In genomic region chr6:52817203-52817874, GRCm38 (mm10) we compare ENCODE assay signal across 26 mouse cellular contexts.
A peak's percentile ranks its signal among the peaks of the same experiment; 100 is the strongest.
DNase-seq lines count a peak whose midpoint lies in the region; ATAC-seq lines count a peak whose summit lies in the region.
"Had no signal": no experiment of that assay in that cellular context is flagged by ENCODE, and none has a peak within 500 bp of the region (broad histone marks: within the 10 kb centered on the region; RNA-seq: fewer than 3 reads in every experiment).

No protein-coding gene starts in this region.

- H3K9ac ChIP-seq in heart, embryonic 15.5 days, result no peak overlapping the region
- no peak overlapping the region for H3K9ac ChIP-seq in neural tube, embryonic 13.5 days
- H3K9ac ChIP-seq: embryonic facial prominence, embryonic 15.5 days; liver, embryonic 13.5 days; lung, embryonic 14.5 days had no signal

- 0 out of 2 replicates have a peak overlapping the region, but pooled peaks have one; percentile 1 for H3K27ac ChIP-seq in heart, embryonic 15.5 days
- no peak overlapping the region for H3K27ac ChIP-seq in neural tube, embryonic 13.5 days (replicated peaks)
- H3K27ac ChIP-seq: embryonic facial prominence, embryonic 15.5 days; heart, adult 2 months; hindbrain, embryonic 10.5 days; liver, embryonic 13.5 days had no signal

- H3K27me3 ChIP-seq in heart, embryonic 15.5 days, result no peaks in the 10 kb centered on the region
- H3K27me3 ChIP-seq in neural tube, embryonic 13.5 days, result no peaks in the 10 kb centered on the region
- H3K27me3 ChIP-seq: embryonic facial prominence, embryonic 15.5 days; liver, embryonic 13.5 days had no signal

- H3K4me2 ChIP-seq in heart, embryonic 15.5 days, result no peak overlapping the region
- no peak overlapping the region for H3K4me2 ChIP-seq in neural tube, embryonic 13.5 days
- H3K4me2 ChIP-seq: embryonic facial prominence, embryonic 15.5 days; liver, embryonic 13.5 days; lung, embryonic 14.5 days had no signal

- no peak for DNase-seq in heart, adult 18-20 months
- no peak for DNase-seq in neural tube, embryonic 10.5 days (ENCODE audit: extremely low spot score, low spot score)
- DNase-seq in thymus, postnatal 10 days (ENCODE audit: low spot score in 2 of 2), result peak; percentile 48 to 54
- no peak for DNase-seq in gastrocnemius, postnatal 36 days
- DNase-seq: adrenal gland, postnatal 14 days; cerebellum, adult 8-10 months; cerebellum, postnatal 36 days; gastrocnemius, postnatal 10 days; heart, adult 2 months; kidney, adult 9 months; kidney, postnatal 36 days; liver, embryonic 13.5 days; lung, embryonic 14.5 days; midbrain, embryonic 14.5 days; retina, postnatal 1 day; right cerebral cortex, postnatal 25 days; spleen, adult 18-20 months had no signal

- no peak overlapping the region for H3K4me3 ChIP-seq in heart, embryonic 15.5 days
- no peak overlapping the region for H3K4me3 ChIP-seq in neural tube, embryonic 13.5 days
- H3K4me3 ChIP-seq: embryonic facial prominence, embryonic 15.5 days; heart, adult 2 months; hindbrain, embryonic 10.5 days; liver, embryonic 13.5 days; megakaryocyte, embryonic 14.5 days had no signal

- no peak for ATAC-seq in heart, embryonic 15.5 days (replicated peaks; ENCODE audit: insufficient number of reproducible peaks, insufficient read depth, low FRiP score, low read depth)
- ATAC-seq in neural tube, embryonic 13.5 days (ENCODE audit: low read depth), result 0 out of 2 replicates have a peak, but pooled peaks have one; percentile 44
- ATAC-seq in megakaryocyte, adult 5-6 weeks (ENCODE audit: poor library complexity, severe bottlenecking), result no peak
- ATAC-seq: forebrain, embryonic 14.5 days; hindbrain, embryonic 16.5 days; intestine, embryonic 16.5 days had no signal

- 84% methylated on average over 10 of the region's 10 CpGs for WGBS in heart, embryonic 15.5 days
- WGBS in neural tube, embryonic 13.5 days, result 60% methylated on average over 10 of the region's 10 CpGs

- H3K4me1 ChIP-seq in heart, embryonic 15.5 days (replicated peaks), result peaks cover 8% of the 10 kb centered on the region
- H3K4me1 ChIP-seq in neural tube, embryonic 13.5 days (replicated peaks), result peaks cover 8% of the 10 kb centered on the region
- H3K4me1 ChIP-seq: liver, embryonic 13.5 days had no signal

- no peaks in the 10 kb centered on the region for H3K9me3 ChIP-seq in heart, embryonic 15.5 days (replicated peaks)
- H3K9me3 ChIP-seq in neural tube, embryonic 13.5 days, result no peaks in the 10 kb centered on the region
- H3K9me3 ChIP-seq: embryonic facial prominence, embryonic 15.5 days; hindbrain, embryonic 10.5 days; liver, embryonic 13.5 days; megakaryocyte, embryonic 14.5 days had no signal

- intact Hi-C loops in gastrocnemius, postnatal 36 days (cut with DNase I), result no loop called here

- H3K36me3 ChIP-seq in heart, embryonic 15.5 days, result no peaks in the 10 kb centered on the region
- H3K36me3 ChIP-seq in neural tube, embryonic 13.5 days, result no peaks in the 10 kb centered on the region
- H3K36me3 ChIP-seq: embryonic facial prominence, embryonic 15.5 days; hindbrain, embryonic 10.5 days; liver, embryonic 13.5 days had no signal

Comparison
In these comparisons a context has a peak if more than half of its experiments do, and no peak if none do; other contexts are left out.
1. DNase-seq: peak in thymus, postnatal 10 days (2 of 2); none in heart, adult 18-20 months (0 of 2), neural tube, embryonic 10.5 days (single experiment) and gastrocnemius, postnatal 36 days (0 of 2).